Mouse (Mus musculus) bone marrow macrophage, adult 2 months (primary cell): ENCODE results near the gene Wfdc21. TPM values are rescaled to one million over a fixed set of nuclear protein-coding genes. Genes with fewer than 3 reads are reported as not detected.

ENCODE experiments used
- H3K27ac ChIP-seq: 2 replicates; pipeline ENCODE4 v1.5.1; 2012; ENCODE audit warnings: low read depth, low read length; ENCODE audit not compliant: insufficient read depth
- H3K4me1 ChIP-seq: 2 replicates; pipeline ENCODE4 v1.6.1; 2012; ENCODE audit warnings: low read length; ENCODE audit not compliant: control insufficient read depth, insufficient read depth
- H3K4me3 ChIP-seq: 2 replicates; pipeline ENCODE4 v1.5.1; 2012; ENCODE audit warnings: mild to moderate bottlenecking, low read length, moderate library complexity; ENCODE audit not compliant: insufficient read depth
- CTCF ChIP-seq: IDR thresholded peaks from 2 replicates; pipeline ENCODE4 v1.5.1; 2012; ENCODE audit warnings: low read depth, mild to moderate bottlenecking, low read length, moderate library complexity
- POLR2A ChIP-seq: IDR thresholded peaks from 2 replicates; pipeline ENCODE4 v1.6.1; 2012; ENCODE audit warnings: mild to moderate bottlenecking, low read depth, low read length, borderline replicate concordance
- polyA plus RNA-seq: library from polyadenylated mRNA; stranded (reverse); fragments of >200 nt; gene quantifications from 2 replicates; pipeline ENCODE4 v1.2.4, GENCODE M21; 2012; ENCODE audit not compliant: missing spikeins, insufficient read depth, insufficient read length

Gene Wfdc21
- polyA plus RNA-seq, 1 experiment, result not detected

DNA sequence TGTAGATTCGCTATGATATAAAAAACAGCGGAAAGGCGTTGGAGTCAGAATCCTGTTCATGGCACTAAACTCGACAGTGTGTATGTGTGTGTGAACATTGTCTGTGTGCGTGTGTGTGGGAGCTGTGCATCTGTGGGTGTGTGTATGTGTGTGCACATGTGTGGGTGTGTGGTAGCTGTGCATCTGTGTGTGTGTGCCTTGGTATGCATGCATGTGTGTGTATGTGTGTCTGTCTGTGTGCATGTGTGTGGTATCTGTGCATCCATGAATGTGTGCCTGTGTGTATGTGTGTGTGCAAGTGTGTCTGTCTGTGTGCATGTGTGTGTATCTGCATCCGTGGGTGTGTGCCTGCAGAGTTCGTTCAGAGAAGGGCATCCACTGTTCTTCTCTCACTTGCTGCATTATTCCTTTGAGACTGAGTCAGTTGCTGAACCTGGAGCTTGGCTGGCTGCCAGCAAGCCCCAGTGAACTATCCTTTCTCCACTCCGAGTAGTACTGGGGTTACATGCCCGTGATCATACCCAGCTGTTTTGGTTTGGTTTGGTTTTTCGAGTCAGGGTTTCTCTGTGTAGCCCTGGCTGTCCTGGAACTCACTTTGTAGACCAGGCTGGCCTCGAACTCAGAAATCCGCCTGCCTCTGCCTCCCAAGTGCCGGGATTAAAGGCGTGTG, 37.3 kb downstream of the Wfdc21 start:
- H3K4me3 ChIP-seq, result no peak overlapping the region
- peaks cover 7% of the 10 kb centered on the region for H3K4me1 ChIP-seq
- no peak overlapping the region for H3K27ac ChIP-seq
- TF ChIP-seq POLR2A (no peak), CTCF (no peak)

DNA sequence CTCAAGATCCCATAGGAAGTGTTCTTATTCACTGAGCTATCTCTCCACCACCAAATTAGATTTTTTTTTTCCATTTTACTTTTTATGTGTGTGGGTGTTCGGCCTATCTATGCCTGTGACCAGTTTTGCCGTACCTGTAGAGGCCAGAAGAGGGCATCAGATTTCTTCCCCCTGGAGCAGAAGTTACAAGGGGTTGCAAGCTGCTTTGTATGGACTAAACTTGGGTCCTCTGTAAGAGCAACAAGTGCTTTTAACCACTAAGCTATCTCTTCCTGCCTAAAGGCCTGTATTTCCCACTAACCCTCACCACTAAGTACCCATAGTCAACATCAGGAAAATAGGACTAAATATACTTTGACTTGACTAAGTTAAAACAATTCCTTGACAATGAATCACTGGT, 37.9 kb downstream of the Wfdc21 start:
- Histone ChIP-seq H3K4me1 (peaks cover 10% of the 10 kb centered on the region), H3K4me3 (no peak overlapping the region)

DNA sequence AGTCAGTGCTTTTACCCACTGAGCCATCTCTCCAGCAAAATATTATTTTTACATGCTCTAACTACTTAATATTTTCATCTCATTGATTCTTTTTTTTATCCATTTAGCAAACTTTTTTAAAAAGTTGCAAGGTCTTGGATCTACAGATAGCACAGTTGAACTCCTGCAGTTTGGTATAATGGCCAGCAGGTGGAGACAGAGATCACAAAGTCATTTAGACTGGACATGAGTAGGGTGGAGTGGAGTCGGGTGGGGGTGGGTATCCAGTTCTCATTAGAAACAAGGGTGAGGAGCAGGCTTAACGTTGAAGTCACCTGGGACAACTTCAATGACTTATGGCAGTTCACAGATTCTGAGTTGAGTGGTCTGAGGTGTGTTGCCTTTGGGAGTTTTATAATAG, 38.6 kb downstream of the Wfdc21 start:
- TF ChIP-seq POLR2A, result no peak
- TF ChIP-seq CTCF, result no peak
- H3K27ac ChIP-seq, result no peak overlapping the region
- H3K4me3 ChIP-seq, result no peak overlapping the region
- H3K4me1 ChIP-seq, result peaks cover 11% of the 10 kb centered on the region

More for the DNA sequence above, 37.9 kb downstream of the Wfdc21 start:
- H3K27ac ChIP-seq, result no peak overlapping the region
- TF ChIP-seq POLR2A, result no peak
- TF ChIP-seq CTCF, result no peak

DNA sequence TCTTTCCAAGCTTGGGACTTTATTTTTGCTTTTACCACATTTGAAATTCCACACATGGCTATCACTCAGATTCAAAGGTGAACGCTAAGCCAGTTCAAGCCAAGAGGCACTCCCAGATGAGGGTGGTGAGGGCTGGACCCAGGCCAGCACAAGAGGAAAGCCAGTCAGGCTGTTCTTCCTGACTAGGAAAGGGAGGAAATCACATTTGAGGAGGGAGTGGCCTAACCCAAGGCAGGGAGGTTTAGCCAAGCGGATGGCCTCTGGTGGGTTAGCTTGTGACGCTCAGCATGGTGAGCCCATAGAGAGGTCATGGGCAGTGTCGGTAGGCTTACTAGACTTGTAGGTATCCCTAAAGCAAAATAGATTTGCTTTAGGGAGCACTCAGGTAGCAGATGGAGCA, 40.1 kb downstream of the Wfdc21 start:
- no peak overlapping the region for H3K4me3 ChIP-seq
- H3K27ac ChIP-seq, result no peak overlapping the region
- no peak for TF ChIP-seq POLR2A
- no peak for TF ChIP-seq CTCF
- peaks cover 11% of the 10 kb centered on the region for H3K4me1 ChIP-seq

DNA sequence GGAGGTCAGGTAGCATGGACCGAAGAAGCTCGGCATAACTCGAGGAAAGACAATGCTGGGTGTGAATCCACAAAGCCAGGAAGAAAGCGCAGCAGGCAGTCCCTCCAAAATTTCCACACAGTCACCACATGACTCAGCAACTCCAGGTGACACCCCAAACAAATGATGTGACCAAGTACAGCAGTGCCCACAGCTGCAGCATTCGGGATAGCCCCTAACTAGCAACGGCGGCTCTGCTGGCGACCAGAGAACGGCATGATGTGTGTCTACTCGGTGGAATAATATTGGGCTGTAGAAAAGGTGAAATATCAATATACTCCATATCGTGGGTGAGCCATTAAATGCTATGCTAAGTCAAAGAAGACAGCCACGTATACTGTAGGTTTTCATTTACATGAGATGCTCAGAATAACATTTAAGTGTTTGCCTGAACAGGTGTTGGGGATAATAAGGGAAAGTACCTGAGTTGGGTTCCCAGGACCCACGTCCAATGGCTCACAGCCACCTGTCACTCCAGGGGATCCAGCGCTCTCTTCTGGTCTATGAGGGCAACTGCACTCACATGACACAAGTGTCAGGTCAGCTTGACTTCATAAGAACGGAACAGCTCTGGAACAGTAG, 40.8 kb downstream of the Wfdc21 start:
- peaks cover 11% of the 10 kb centered on the region for H3K4me1 ChIP-seq
- no peak overlapping the region for H3K27ac ChIP-seq
- TF ChIP-seq CTCF (no peak), POLR2A (no peak)
- H3K4me3 ChIP-seq, result no peak overlapping the region

DNA sequence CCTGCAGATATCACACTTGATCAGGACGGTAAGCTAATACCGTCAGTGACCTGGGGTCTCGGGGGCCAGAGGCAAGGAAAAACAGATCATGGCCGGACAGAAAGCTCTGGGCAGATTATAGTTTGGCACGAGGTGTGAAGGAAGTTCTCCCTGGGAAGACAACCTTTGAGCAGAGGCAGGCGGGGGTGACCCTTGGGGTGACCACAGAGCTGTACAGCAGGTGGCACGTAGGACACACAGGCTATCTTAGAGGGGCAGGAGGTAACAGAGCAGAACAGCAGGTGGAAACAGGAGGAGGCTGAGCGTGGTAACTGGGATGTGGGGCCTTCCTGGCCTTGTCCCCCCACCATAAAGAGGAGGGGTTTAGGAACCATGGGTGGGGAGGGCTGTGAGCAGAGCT, 41.6 kb downstream of the Wfdc21 start:
- no peak overlapping the region for H3K4me3 ChIP-seq
- TF ChIP-seq CTCF (no peak), POLR2A (no peak)
- H3K27ac ChIP-seq, result no peak overlapping the region
- peaks cover 11% of the 10 kb centered on the region for H3K4me1 ChIP-seq

DNA sequence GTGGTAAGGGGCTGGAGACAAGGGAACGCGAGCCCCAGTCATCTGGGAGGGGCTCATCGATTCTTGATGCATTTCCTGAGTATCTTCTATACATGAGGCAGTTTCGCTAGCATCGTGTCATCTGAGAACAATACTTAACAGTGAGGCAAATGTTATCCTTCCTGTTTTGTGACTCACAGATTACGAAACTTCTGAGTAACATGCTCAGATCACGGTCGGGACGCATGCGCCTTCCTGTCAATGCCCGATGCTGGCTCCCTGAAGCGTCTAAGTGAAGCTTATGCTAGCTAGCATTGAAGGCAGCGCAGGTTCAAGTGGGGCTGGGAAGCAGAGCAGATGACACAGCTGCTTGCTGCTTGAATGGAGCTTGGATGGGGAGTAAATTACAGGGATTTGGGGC, 42.5 kb downstream of the Wfdc21 start:
- peaks cover 11% of the 10 kb centered on the region for H3K4me1 ChIP-seq
- H3K27ac ChIP-seq, result peak overlapping the region; percentile 23
- TF ChIP-seq CTCF (no peak), POLR2A (no peak)
- H3K4me3 ChIP-seq, result no peak overlapping the region

DNA sequence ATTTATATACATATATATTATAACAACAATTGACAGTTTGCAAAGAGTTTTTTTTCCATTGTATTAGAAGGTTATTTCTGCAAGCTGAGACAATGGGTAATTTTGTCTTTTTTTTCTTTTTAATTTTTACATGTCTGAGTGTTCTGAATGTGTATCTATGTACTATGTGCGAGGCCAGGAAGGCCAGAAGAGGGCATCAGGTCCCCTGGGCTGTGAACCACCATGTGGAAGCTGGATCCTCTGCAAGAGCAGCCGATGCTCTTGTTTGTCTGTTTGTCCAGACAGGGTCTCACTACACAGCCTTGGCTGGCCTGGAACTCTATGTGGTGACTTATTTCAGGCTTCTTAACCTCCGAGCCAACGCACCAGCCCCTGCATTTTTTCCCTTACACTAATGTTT, 44.4 kb downstream of the Wfdc21 start:
- peaks cover 11% of the 10 kb centered on the region for H3K4me1 ChIP-seq
- TF ChIP-seq CTCF, result no peak
- no peak for TF ChIP-seq POLR2A

DNA sequence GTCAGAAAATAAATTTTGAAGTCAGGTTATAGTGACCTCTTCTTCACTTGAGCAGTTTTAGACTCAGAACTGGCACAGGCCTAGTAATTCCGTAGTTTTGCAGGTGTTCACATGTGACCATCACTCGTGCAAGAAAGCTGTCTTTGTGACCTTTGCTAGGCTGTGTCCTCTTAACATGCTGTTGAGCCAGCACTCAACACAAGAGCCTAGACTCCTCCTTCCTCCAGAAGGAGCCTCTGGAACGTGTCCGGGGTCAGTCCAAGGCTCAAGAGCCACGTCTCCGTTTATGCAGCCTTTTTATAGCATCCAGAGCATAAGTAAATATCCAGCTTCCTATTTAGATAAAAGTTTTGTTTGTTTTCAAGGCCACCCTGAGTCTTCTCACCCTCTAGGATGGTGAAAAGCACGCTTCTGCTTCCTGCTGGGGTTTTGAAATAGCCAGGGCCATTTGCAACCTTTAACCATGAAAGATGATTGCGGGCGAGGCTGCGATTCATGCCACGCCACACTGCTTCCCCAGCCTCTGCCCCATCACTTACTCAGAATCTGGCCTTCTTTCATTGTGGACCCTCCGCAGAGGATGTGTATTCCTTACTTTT, 45.7 kb downstream of the Wfdc21 start:
- H3K27ac ChIP-seq, result no peak overlapping the region
- H3K4me1 ChIP-seq, result peaks cover 11% of the 10 kb centered on the region
- no peak for TF ChIP-seq POLR2A
- no peak overlapping the region for H3K4me3 ChIP-seq

More for the DNA sequence above, 44.4 kb downstream of the Wfdc21 start:
- Histone ChIP-seq H3K4me3 (no peak overlapping the region), H3K27ac (no peak overlapping the region)

DNA sequence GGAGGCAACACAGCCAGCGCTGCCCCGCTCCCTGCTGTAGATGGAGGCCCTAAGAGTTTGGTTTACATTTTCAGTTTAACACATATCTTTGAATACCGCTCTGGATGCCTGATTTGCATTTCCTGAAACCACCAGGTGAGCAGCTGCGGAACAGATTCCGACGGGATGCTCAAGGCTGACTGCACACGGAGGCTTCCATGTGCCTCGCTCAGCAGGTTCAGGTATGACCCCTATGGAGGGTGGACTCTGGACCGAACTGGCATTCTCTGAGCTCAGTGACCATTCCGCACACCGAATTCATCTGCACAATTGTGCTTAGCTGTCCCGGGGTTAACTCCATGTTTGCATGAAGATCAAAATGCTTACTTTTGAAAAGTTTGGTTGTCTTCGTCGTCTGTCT, 46.5 kb downstream of the Wfdc21 start:
- TF ChIP-seq POLR2A, result no peak
- TF ChIP-seq CTCF, result no peak
- H3K4me1 ChIP-seq, result peaks cover 11% of the 10 kb centered on the region
- H3K27ac ChIP-seq, result no peak overlapping the region
- no peak overlapping the region for H3K4me3 ChIP-seq

DNA sequence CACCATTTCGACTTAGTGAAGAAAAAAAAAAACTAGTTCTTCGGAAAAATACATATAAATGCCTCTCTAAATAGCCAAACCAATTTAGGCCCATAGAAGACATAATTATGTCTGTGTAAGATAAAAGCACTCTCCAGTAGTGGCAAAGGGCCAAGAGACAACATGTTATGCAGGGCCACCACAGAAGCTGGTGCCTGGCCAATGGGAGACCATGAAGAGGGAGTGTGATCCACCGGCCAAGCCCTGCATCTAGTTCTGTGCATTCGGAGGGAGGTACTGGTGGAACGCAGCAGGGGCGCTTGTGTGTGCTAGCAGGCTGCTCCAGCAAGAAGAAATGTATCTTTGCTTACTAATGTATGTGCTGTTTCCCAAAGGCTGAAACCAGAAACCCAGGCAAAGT, 49.4 kb downstream of the Wfdc21 start:
- no peak overlapping the region for H3K27ac ChIP-seq
- no peaks in the 10 kb centered on the region for H3K4me1 ChIP-seq
- TF ChIP-seq CTCF (no peak), POLR2A (no peak)
- no peak overlapping the region for H3K4me3 ChIP-seq
